Mouse (Mus musculus): Measurements from ENCODE around the gene Olfr237-ps1. TPM values are rescaled to one million over a fixed set of nuclear protein-coding genes. Genes with fewer than 3 reads are reported as not detected.
"Not testable (repeated sequence)": the region's sequence is repeated elsewhere in the genome, so short reads cannot be mapped to it uniquely, and the experiment has no call there.

Olfr237-ps1 gene
- total RNA-seq (2021): not detected

DNA sequence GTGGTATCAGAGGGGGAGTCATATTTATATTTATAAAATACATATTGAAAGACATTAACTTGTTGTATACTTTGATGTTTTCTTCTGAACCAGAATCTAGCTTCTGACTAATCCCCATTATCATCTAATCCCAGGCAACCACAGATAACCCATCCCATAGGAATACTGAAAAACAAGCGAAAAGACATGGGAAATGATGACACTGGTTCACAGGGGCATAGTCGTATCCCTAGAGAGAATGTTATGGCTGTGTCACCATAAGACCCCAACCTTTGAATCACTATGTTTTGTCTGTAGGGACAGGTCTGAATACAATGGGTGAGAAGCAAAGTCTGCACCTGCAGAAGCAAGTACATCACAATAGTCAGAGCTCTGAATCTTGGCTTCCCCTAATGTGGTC, at the start of gene Olfr237-ps1:
Gene Olfr237-ps1 (plus strand): TSS at position 301 of the 400 bp plus-strand sequence.
- DNase-seq; intact Hi-C loops (cut with DNase I): not testable (repeated sequence)

DNA sequence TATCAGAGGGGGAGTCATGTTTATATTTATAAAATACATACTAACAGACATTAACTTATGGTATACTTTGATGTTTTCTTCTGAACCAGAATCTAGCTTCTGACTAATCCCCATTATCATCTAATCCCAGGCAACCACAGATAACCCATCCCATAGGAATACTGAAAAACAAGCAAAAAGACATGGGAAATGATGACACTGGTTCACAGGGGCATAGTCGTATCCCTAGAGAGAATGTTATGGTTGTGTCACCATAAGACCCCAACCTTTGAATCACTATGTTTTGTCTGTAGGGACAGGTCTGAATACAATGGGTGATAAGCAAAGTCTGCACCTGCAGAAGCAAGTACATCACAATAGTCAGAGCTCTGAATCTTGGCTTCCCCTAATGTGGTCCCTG, 40.3 kb upstream of the Olfr237-ps1 start, which contains the start of gene Olfr441:
Gene Olfr441 (plus strand): TSS at position 301 of the 400 bp plus-strand sequence.
- intact Hi-C loops (cut with DNase I); DNase-seq: not testable (repeated sequence)

DNA sequence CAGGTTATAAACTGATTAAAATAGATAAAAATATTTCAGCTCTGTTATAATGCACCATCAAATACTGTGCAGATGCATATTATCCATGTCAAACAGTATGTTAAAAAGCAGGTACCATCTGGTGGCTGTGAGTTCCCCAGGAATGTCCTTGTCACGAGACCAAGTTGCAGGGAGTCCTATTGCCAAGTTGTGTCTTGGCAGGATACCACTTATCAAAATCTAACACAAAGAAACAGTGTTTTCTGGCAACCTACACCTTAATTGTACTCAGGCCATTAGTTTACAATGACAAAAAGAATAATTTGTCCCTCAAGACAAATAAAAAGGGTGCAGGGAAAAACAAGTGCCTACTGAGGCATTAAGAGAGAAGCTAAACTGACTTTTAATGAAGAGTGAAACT, 13.1 kb downstream of the Olfr237-ps1 start:
- DNase-seq: no peak
- intact Hi-C loops (cut with DNase I): no loop called here

DNA sequence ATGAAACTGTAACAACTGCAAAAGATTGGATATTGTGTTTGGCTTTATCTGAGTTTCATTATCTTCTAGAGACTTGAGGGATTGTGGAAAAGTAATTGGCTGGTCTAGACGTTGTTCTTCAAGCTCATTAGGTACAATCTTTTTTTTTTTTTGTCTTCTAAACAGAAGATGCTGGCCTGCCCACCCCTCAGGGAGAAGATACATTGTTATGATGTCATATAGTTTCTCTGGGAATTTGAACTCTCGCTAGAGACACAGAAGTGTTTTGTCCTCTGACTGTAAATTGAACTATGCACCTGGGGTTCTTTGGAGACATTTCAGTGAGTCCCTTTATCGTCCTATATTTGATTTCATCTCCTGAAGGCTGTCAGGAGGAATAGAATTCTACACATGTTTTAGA, 16.6 kb downstream of the Olfr237-ps1 start, which contains the start of gene Olfr437:
Gene Olfr437 (plus strand): TSS at position 301 of the 400 bp plus-strand sequence.
- intact Hi-C loops (cut with DNase I): no loop called here
- DNase-seq: no peak

- intact Hi-C loops (cut with DNase I): no loop called here
- no peak for DNase-seq
These were observed 20.9 kb downstream of the Olfr237-ps1 start for GRCm38 (mm10) chr6:43167246-43167645.

DNA sequence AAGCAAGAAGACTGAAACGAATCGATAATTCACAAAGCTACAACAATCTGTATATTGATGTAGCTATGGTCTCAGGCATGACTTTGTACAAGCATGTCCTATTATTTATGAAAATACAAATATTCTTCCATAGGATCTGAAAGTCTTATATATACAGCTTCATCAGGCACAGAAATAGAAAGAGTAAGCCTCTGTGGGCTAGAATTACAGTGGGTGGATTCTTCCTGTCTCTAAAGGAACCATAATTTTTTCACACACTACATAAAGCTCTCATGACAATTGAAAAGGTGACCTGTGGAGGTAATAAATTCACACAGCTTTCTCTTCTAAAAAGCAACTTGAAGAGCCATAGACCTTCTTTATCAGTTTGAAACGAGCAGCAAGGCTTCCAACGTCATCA, 25.5 kb downstream of the Olfr237-ps1 start, which contains the start of gene Olfr13:
Gene Olfr13 (plus strand): TSS at position 301 of the 400 bp plus-strand sequence.
- intact Hi-C loops (cut with DNase I): no loop called here
- no peak for DNase-seq

- no peak for DNase-seq
- intact Hi-C loops (cut with DNase I): no loop called here
These were observed 31.8 kb downstream of the Olfr237-ps1 start for GRCm38 (mm10) chr6:43178129-43178528.

DNA sequence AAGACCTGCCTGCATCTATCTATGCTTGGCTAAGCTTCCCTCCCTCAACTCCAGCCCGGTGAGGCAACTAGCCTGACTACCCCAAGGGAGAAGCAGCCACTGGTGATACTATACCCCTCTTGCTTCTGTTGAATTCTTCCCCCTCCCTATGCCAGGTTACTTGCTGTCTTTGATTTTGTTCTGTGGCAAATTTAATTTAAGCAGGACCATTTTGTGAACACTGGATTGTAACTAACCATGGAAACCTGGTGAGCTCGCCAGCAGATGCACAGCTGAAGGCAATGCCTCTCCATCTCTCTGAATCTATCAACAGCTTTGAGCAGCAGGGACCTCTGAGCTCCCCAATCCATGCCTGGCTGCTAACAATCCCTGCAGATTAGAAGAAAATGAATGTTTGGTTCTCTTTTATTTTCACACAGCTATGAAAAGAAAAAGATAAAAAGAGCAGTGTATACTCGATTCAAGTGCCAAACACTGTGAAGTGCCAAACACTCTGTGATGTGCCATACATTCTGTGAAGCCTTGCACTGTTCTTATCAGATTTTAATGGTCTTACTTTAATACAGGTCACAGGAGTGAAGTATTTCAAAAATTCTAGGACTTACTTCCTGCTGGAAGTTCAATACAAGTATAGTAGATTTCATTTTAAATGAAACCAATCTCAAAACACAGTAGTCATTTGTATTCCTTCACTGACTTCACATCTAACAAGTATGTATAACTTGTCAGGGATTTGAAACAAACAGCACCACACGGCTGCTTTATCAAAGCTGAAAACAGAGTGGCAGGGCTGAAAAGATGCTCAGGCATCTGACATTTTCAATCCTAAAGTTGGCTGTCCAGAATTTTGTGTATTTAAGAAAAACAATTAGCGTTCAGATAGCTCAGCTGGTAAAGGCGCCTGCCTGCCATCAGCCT, 32.5 kb downstream of the Olfr237-ps1 start:
- intact Hi-C loops (cut with DNase I): no loop called here
- no peak for DNase-seq

GRCm38 (mm10) chr6:43190986-43191385, 44.6 kb downstream of the Olfr237-ps1 start:
- DNase-seq: no peak
- intact Hi-C loops (cut with DNase I): no loop called here

GRCm38 (mm10) chr6:43196781-43197180, 50.4 kb downstream of the Olfr237-ps1 start, which contains the start of gene Olfr435:
Olfr435 (plus strand) TSS chr6:43197146.
- intact Hi-C loops (cut with DNase I): no loop called here
- peak in 1 of 2 experiments; percentile 11 for DNase-seq

GRCm38 (mm10) chr6:43198094-43198493, 51.7 kb downstream of the Olfr237-ps1 start:
- no peak for DNase-seq
- intact Hi-C loops (cut with DNase I): no loop called here

DNA sequence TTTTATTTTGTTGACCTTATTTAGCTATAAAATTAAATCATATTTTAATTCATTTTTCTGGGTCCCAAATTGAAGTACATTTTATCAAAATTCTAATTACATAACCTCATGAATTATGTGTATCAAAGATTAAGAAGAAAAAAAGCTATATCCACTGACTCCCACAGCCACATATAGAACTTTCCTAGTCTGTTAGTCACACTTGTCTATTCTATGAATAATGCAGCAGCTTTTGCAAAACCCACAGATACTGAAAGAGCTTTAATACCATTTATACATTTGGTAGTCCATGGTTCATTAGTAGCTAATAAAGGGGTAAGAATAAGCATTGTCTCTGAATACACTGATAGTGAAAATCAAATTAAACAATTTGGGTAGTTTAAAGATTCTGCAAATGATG, 56.4 kb downstream of the Olfr237-ps1 start:
- no peak for DNase-seq
- intact Hi-C loops (cut with DNase I): no loop called here

GRCm38 (mm10) chr6:43205355-43205754, 59.0 kb downstream of the Olfr237-ps1 start:
- DNase-seq: no peak
- intact Hi-C loops (cut with DNase I): no loop called here

Other genes with a start within 250 kb of the Olfr237-ps1 start
- not detected for gene Olfr447, start 237.7 kb upstream of the Olfr237-ps1 start, total RNA-seq (2021)
- gene Olfr446, start 225.2 kb upstream of the Olfr237-ps1 start, total RNA-seq (2021): not detected
- gene Olfr444, start 197.5 kb upstream of the Olfr237-ps1 start, total RNA-seq (2021): not detected
- gene Olfr441, start 40.2 kb upstream of the Olfr237-ps1 start, total RNA-seq (2021): not detected
- gene Olfr437, start 16.7 kb downstream of the Olfr237-ps1 start, total RNA-seq (2021): not detected
- gene Olfr13, start 25.6 kb downstream of the Olfr237-ps1 start, total RNA-seq (2021): not detected
- not detected for gene Olfr435, start 50.6 kb downstream of the Olfr237-ps1 start, total RNA-seq (2021)
- gene Olfr434, start 66.5 kb downstream of the Olfr237-ps1 start, total RNA-seq (2021): not detected
- gene Olfr47, start 85.0 kb downstream of the Olfr237-ps1 start, total RNA-seq (2021): not detected
- 10 to 100 TPM; 18.1 to 22.0 TPM for gene Arhgef5, start 119.0 kb downstream of the Olfr237-ps1 start, total RNA-seq (2021)
- not detected for gene Nobox, start 163.0 kb downstream of the Olfr237-ps1 start, total RNA-seq (2021)

Measured in heart, postnatal 10 days (tissue).